Mouse (Mus musculus): ENCODE data around the gene Odf3b.
A peak's percentile ranks its signal among the peaks of the same experiment; 100 is the strongest.

Gene Odf3b

GRCm38 (mm10) chr15:89374801-89375534 lies 4.1 kb downstream of the Odf3b start:
- no peak for DNase-seq

DNA sequence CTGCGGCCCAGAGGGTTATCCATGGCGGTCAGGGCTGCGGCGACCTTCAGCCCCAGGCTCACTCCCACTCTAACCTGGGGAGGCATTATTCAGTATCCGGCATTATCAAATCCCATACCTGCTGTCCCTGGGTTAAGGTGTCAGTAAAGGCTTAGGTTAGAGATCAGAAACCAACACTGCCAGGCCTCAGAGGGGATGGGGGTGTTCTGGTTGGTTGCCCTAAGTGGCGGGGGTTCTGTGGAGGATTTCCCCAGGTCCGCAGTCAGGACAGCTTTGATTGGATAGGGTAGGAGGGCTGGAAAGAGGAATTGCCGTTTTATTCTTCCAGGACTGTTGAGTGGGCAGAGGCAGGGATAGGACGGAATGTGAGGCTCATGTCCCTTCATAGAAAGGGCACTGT lies 4.7 kb downstream of the Odf3b start:
- DNase-seq, result no peak

GRCm38 (mm10) chr15:89373762-89374248 lies 5.3 kb downstream of the Odf3b start, which contains the start of gene Sco2:
TSS of gene Sco2 (minus strand) at chr15:89373846.
- DNase-seq, result peak; percentile 81 to 96

DNA sequence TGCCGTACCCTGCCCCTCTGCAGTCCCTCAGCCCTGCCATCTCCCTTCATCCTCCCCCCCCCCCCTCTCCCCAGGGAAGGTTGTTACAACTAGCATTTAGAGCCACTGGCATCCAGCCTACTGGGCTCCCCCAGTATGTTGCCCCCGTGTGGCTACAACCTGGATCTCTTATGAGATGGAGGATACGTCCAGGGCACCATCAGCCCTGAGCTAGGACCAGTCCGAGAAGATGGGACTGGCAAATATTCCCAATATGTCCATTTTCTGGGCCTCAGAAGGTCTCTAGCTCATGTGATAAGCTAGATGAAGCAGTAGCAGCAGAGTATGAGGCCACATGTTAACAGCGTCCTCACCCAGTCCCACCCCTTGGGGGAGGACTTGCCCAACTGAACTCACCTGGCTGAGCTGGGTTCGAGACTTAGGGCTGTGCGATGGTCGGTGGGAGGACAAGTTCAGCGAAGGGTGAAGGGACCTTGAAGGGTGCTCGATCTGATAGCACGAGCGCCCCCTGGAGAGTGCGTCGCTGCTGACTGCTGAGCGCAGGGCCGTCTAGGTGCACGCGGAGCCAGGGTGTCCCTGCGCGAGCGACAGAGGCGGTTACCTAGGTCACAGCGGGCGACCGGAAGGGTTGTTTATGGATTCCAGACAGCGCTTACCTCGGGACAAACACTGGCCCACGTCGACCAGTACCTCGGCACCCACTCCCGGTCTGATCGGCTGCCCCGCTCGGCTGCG lies 5.9 kb downstream of the Odf3b start:
- peak; percentile 75 to 89 for DNase-seq

DNA sequence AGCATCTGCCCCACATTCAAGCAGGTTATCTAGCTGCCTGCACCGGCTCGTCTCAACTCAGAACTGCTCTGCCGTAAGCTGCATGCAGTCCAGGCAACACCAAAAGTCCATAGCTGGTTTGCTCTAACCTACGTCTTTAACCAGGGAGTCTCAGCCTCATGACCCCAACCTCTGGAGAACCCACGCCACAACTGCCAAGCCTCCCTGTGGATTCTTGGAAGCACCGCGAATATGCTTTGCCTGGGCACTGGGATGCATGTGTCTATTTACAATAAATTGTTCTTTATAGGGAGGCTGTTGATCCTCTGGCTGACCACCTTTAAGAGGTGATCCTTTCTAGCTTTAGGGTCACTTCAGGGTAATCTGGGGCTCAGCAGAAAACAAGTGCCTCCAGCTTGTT lies 6.5 kb downstream of the Odf3b start:
- no peak for DNase-seq

GRCm38 (mm10) chr15:89372068-89372467 lies 7.0 kb downstream of the Odf3b start:
- no peak for DNase-seq

- DNase-seq, result no peak
Measured at GRCm38 (mm10) chr15:89365141-89365551, 13.9 kb downstream of the Odf3b start.

DNA sequence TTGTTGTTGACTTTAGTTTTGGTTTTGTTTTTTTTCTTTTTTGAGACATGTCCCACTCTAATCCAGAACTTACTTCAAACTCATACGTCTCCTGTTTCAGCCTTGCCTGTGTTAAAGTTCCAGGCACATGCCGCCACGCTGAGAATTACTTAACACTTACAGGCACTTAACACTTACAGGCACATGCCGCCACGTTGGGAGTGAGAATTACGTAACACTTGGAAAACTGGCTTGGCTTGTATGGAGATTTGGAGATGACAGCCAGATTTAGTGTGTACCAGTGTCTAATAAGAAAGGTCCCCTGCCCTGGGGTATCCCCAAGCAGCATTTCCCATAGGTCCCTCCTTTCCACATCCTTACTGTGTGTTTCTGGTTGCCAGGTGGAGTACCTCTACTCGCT lies 16.0 kb downstream of the Odf3b start:
- DNase-seq, result no peak

DNA sequence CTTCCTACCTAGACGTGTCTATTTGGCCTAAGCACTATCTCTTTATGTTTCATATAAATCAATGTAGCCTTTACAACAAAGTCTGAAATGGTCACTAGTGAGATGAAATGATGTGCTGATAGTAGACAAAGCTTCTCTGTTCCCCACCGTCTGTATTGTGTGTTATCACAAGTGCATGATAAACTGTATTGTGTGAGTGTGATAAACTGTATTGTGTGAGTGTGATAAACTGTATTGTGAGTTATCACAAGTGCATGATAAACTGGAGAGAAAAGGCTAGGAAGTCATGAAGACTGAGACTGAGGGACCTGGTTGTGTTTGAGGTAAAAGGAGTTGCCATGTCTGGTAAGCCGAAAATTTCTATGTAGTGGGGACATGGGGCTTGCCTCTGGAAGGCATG lies 20.3 kb downstream of the Odf3b start:
- no peak for DNase-seq

DNA sequence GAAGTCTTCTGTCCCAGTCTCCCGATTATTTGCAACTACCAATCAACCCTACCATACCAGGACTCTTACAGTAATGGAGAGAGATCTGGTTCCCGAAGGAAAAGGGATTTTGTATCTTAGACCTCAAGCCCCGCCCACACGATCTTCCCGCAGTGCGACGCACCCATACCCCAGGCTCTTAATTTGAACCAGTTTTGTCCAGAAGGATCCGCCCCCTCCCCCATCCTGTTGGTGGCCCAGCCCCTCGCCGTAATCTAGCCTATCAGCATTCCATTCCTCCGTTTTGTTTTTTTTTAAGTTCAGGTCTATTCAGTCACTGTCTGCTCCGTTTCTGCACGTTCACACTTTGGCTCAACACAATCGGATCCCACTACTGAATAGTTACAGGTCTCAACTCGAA lies 22.7 kb downstream of the Odf3b start:
- DNase-seq, result no peak

GRCm38 (mm10) chr15:89355241-89356187 lies 23.6 kb downstream of the Odf3b start, which contains the start of the genes Lmf2 and Ncaph2:
TSS of gene Lmf2 (minus strand) at chr15:89355659.
TSS of gene Ncaph2 (plus strand) at chr15:89355719.
- DNase-seq, result peak; percentile 90 to 95

- DNase-seq, result no peak
Measured at GRCm38 (mm10) chr15:89354455-89354854, 24.6 kb downstream of the Odf3b start.

- DNase-seq, result no peak
Measured at GRCm38 (mm10) chr15:89353837-89354236, 25.2 kb downstream of the Odf3b start.

- DNase-seq, result no peak
Measured at GRCm38 (mm10) chr15:89352795-89353194, 26.3 kb downstream of the Odf3b start.

GRCm38 (mm10) chr15:89352054-89352453 lies 27.0 kb downstream of the Odf3b start:
- no peak for DNase-seq

DNA sequence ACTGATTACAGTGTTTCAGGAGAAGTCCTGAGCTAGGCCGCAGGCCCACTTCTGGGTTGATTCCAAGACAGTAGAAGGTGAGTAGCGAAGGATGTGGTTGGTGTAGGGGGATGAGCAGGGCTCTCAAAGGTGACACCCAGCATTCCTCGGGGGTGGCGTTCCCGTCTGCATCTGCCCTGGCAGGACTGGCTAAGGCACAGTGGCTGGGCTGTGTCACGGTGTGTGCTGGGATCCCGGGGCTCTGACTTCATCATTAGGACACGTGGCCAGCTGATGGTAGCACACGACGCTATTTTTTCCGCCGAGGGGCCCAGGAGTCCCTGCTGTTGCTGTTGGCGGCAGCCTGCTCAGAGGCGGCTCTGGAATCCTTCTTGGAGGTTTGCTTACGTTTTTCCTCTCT lies 27.8 kb downstream of the Odf3b start:
- DNase-seq, result no peak

- DNase-seq, result no peak
Measured at GRCm38 (mm10) chr15:89350447-89350846, 28.6 kb downstream of the Odf3b start.

DNA sequence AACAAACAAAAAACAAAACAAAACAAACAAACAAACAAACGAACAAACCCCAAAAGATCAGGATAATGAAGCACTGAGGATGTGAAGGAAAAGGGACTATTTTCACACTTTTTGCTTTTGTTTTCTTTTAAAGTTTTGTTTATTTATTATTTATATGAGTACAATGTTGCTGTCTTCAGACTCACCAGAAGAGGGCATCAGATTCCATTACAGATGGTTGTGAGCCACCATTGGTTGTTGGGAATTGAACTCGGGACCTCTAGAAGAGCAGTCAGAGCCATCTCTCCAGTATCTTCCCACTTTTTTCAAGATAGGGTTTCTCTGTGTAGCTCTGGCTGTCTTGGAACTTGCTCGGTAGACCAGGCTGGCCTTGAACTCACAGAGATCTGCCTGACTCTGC lies 35.8 kb downstream of the Odf3b start:
- DNase-seq, result no peak

DNA sequence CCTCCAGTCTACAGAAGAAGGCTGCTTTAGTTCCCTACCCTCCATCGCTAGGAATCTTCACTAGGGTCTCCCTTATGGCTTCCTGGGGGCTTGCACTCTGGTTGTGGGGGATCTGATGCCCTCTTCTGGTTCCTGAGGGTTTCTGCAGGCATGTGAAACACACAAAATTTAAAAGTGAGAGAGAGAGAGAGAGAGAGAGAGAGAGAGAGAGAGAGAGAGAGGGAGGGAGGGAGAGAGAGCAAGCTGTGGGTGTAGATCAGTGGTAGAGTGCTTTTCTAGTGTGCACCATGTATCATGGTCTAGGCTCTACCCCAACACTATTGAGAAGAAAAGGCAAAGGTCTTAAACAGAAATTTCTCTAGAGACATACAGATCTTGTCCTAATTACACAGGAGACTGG lies 37.4 kb downstream of the Odf3b start:
- no peak for DNase-seq

GRCm38 (mm10) chr15:89340136-89340535 lies 38.9 kb downstream of the Odf3b start:
- DNase-seq, result no peak

DNA sequence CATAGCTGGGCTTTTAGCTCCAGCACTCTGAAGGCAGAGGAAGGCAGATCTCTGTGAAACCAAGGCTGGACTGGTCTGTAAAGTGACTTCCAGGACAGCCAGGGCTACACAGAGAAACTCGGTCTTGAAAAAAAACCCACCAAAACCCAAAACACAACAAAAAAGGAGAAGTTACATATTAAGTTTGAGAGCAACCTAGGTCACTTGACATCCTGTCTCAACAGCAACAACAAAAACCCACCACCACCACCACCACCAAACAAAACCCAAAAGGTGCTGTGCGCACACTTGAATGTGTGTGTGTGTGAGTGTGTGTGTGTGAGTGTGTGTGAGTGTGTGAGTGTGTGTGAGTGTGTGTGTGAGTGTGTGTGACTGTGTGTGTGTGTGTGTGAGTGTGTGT lies 39.4 kb downstream of the Odf3b start:
- DNase-seq, result no peak

DNA sequence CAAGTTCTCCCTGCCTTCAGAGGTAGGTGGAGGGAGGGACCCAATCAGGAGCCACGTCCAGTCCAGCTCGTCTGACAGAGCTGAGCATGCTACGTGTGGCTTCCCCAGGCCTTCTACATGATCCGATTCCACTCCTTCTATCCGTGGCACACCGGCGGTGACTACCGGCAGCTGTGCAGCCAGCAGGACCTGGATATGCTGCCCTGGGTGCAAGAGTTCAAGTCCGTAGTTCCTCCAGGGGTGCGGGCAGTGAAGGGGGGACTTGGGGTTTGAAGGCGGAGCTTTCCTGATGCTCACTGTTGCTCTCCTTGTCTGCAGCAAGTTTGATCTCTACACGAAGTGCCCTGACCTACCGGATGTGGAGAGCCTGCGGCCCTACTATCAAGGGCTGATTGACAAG lies 42.7 kb downstream of the Odf3b start:
- no peak for DNase-seq
